Mouse (Mus musculus): ENCODE results near the gene Il27ra.

Gene Il27ra

DNA sequence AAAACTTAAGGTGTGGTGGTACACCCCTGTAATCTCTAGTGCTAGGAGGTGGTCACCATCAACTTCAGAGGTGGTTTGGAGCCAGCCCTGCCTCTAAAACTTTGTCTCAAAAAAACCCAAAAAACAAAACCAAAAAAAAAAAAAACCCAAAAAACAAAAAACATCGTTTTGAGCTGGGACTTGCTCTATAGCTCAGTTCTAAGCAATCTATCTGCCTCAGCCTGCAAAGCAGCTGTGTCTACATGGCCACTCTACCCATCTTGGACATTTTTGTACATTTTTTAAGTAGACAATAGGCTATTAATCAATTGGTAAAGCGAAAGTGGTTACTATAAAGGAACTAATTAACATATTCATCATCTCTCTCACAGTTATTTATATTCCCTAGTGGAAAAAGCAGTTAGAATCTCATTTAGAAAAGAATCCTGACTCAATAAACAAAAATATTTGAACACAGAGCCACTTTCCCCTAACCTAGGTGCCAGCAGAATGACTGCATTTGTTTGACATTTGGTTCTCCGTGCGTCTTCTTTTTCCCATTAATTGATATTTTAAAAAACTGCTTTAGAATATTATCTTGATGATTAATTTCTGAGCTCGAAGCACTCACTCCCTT is 23.2 kb upstream of the Il27ra start:
- DNase-seq (ENCODE audit: low spot score in 2 of 2): no peak

- DNase-seq (ENCODE audit: low spot score in 2 of 2): no peak
These were observed 22.6 kb upstream of the Il27ra start, which contains the start of gene Gm10643 for GRCm38 (mm10) chr8:84065037-84065436. Gene Gm10643, minus strand, starts transcription at chr8:84065137.

DNA sequence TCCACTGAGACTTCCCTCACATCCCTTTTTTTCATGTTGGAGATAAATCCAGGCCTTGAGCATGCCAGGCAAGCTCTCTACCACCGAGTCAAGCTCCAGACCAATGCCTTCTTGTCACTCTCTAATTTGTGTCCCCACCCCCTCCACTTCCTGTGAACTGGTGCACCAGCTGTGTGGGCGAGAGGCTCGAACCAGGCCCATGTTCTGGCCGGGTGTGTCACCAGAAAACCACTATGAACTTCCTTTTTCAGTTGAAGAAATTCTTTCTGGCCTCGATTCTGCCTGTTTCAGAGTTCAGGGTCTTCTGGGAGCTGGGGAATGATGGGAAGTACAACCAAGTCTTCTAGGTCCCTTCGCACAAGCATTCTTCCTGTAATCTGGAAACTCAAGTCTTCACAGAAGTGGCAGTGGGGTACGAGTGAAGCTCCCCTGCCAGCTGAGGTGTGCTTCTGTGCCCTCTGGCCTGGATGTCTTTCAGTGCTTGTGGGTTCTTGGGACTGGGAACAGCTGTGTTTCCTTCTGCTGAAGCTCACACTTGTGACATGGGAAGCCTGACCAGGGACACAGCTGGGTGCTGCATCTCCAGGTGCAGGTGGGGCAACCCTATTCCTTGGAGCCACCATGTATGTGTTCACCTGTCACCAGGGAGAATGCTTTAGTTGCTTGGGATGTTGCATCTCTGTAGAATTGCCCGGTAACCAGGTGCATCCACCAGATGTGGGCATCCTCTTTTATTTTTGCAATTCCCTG is 21.6 kb upstream of the Il27ra start:
- DNase-seq (ENCODE audit: low spot score in 2 of 2): no peak

DNA sequence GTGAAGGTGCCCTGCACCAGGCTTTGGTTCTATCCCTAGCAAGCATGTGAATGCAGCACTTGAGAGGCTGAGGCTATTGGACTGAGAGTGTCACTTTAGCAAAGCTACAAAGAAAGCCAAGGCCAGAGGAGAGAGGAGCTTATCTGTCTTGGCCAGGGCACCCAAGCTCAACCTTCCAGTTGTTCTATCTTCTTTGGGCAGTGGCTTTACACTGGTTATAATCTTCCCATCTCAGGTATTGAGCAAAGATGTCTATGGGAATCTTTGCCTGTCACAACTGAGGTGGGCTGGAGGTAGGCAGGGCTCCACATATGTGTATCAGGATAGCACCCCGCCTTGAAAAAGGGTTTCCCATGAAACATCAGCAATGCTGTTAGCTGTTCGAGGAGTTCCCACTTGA is 17.9 kb upstream of the Il27ra start:
- no peak for DNase-seq (ENCODE audit: low spot score in 2 of 2)

DNA sequence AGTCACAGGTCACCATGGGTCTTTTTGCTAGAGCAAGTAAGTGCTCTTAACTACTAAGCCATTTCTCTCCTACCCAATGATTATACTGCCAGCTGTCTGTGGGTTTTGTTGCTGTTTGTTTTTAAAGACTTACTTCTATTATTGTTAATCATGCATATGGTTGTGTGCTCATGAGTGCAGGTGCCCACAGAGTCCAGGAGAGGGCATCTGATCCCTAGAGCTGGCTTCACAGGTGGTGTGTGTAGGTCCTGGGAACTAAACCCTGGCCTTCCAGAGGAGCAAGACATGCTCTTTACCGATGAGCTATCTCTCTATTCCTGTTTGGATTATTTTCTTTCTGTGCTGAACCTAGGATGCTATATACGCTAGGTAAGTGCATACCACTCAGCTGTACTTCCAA is 16.8 kb upstream of the Il27ra start:
- DNase-seq (ENCODE audit: low spot score in 2 of 2): no peak

GRCm38 (mm10) chr8:84057827-84058226 is 15.4 kb upstream of the Il27ra start:
- no peak for DNase-seq (ENCODE audit: low spot score in 2 of 2)

DNA sequence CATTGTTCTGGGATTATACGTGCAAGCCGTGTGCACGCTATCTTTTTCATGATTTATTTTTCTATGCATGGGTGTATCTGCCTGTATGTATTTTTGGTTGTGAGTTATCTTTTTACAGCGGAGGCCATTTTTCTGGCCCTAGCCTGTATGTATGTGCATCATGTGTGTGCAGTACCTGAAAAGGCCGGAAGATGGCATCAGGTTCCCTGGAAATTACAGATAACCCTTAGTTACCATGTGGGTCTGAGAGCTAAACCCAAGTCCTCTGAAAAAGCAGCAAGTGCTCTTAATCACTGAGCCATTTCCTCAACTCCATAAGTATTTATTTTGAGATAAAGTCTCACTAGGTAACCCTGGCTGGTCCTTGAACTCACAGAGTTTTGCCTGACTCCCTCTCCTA is 10.8 kb upstream of the Il27ra start:
- no peak for DNase-seq (ENCODE audit: low spot score in 2 of 2)

DNA sequence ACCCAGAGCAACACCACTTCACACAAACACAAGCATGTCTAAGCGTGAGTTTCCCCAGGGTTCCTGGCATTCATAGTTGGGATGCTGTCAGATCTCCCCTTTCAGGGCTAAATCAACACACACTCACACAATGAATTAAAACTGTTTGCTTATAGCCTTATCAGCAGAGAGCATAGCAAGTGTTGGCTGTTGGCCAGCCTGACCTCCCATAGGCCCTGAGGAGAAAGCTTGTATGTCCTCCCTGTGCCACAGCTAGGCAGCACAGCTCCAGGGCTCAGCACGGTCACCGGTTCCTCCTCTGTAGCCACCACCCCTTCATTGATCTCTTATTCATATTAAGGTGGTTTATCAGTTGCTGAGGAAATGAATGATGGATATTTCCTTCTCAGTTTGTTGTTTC is 10.4 kb upstream of the Il27ra start:
- DNase-seq (ENCODE audit: low spot score in 2 of 2): no peak

DNA sequence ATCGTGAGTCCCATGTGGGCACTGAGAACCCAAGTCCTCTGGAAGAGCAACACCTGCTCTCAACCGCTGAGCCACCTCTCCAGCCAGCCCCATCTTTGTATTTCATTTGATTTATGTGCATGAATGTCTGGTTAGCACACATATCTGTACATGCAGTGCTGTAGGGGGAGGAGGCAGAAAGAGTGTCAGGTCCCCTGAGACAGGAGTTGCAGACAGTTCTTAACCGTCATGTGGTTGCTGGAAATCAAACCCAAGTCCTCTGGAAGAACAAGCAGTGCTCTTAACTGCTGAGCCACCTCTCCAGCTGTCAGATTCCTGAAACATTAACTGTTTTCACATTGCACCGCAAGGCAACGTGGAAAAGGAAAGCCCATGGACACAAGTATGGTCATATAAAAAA is 5.8 kb upstream of the Il27ra start:
- DNase-seq (ENCODE audit: low spot score in 2 of 2): no peak

GRCm38 (mm10) chr8:84046505-84046904 is 4.1 kb upstream of the Il27ra start:
- no peak for DNase-seq (ENCODE audit: low spot score in 2 of 2)

- DNase-seq (ENCODE audit: low spot score in 2 of 2): no peak
These were observed 2.5 kb upstream of the Il27ra start, which contains the start of gene Rln3 for GRCm38 (mm10) chr8:84044900-84045299. Gene Rln3, minus strand, starts transcription at chr8:84045000.

DNA sequence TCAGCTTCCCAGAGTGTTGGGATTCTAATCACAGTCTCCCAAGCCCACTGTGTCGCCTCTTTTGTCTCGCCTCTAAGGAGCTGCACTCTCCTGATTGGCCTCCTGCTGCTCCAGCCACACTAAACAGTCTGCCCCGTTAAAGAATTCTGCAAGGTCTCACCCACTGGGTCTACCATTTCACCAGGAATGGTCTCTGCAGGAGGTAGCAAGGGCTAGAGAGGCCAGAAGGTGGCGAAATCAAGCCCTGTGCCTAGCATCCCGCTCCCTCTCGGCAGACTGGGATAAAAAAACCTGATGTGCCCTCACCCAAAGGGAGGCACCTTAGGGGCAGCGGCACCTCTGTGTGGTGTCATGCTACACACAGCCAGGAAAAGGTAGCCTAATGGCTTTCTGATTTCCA is 1.7 kb upstream of the Il27ra start:
- DNase-seq (ENCODE audit: low spot score in 2 of 2): no peak

DNA sequence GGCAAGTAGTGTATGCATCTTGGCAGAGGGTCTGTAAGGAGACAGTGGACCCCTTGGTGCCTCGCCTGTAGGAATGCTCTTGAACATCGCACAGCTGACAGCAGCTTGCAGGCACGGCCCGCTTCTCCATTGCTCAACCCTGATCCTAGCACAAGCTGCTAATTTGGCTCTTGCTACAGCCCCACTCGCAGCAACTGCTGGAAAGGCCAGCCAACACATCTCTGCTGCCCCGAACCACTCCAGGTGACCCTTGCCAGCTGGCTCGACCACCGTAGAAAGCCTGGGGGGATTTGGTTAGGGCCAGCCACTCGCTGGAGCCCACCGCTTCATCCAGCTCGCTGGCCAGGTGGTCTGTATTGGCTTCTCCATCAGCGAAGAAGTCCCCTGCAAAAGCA is 556 bp upstream of the Il27ra start:
- DNase-seq (ENCODE audit: low spot score in 2 of 2): no peak

GRCm38 (mm10) chr8:84039050-84039449 is 3.3 kb downstream of the Il27ra start:
- peak; percentile 58 to 68 for DNase-seq (ENCODE audit: low spot score in 2 of 2)

- DNase-seq (ENCODE audit: low spot score in 2 of 2): no peak
These were observed 4.4 kb downstream of the Il27ra start for GRCm38 (mm10) chr8:84038015-84038414.

- no peak for DNase-seq (ENCODE audit: low spot score in 2 of 2)
These were observed 9.6 kb downstream of the Il27ra start for GRCm38 (mm10) chr8:84032777-84033176.

DNA sequence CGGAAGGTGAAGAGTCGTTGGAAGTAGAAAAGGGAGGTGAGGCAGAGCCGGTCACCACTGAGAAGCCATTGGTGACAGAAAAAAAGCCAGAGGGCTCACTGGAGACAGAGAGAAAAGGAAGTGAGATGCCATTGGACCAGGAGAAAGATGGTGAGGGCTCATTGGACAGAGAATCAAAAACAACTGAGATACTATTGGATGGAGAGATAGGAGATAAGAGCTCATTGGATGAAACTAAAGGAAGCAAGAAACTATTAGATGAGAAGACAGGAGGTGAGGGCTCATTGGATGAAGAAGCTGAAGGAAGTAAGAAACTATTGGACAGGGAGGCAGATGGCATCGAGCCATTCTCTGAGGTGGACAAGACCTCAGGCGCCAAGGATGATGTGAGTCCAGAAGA is 13.1 kb downstream of the Il27ra start:
- no peak for DNase-seq (ENCODE audit: low spot score in 2 of 2)

DNA sequence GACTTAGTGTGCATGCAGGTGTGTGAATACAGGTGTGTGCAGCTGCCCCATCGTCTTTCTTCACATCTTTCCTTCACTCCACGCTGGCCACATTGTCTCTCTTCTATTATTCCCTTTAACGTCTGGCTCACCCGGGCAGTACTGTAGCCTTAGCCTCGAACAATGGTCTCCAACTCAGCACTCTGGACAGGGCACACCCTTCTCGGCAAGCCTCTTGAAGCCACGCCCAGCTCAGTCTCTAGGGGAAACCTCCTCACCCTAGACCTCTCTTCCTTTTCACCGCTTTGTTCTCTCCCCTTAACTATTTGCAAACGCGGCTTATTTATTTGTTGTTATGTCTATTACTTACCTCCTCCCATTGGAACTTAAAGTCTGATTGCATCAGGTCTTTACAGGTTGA is 14.9 kb downstream of the Il27ra start:
- no peak for DNase-seq (ENCODE audit: low spot score in 2 of 2)

- DNase-seq (ENCODE audit: low spot score in 2 of 2): no peak
These were observed 16.5 kb downstream of the Il27ra start for GRCm38 (mm10) chr8:84025863-84026262.

- DNase-seq (ENCODE audit: low spot score in 2 of 2): no peak
These were observed 18.2 kb downstream of the Il27ra start for GRCm38 (mm10) chr8:84024171-84024570.

- DNase-seq (ENCODE audit: low spot score in 2 of 2): no peak
These were observed 18.8 kb downstream of the Il27ra start for GRCm38 (mm10) chr8:84023631-84024030.

DNA sequence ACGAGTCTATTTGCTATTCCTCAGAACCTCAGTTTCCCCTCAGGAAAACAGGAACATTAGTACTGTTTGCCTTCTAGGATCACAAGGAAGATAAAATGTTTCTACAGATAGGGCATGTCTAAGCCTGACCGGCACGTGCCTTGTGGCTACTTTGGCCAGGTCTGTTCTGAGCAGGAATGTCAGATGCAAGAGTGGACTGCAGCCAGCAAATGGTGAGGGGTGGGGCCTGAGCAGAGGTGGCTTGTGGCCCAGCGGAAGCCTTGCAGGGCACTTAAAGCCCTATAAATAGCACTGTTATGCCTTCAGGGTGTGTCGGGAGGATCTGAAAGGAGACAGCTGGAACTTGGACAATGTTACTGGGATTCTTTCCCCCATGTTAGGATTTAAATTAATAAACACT is 19.3 kb downstream of the Il27ra start:
- no peak for DNase-seq (ENCODE audit: low spot score in 2 of 2)

DNA sequence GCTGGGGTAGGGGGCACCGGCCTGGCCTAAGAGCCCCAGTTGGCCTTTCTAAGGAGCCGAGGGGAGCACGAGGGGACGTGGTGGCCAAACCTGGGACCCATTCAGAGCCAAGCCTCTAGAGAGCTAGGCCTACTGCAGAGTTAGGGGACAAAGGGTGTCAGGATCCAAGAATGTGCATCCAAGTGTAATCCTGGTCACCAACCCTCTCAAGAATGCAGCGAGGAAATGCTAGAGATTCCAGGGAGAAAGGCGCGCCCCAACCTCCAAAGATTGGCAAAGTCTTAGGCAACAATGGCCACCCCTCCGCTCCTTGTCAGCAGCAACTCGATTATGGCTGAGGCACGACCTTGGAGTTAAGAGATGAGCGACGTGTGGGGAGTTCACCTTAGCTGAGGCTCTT is 20.8 kb downstream of the Il27ra start:
- no peak for DNase-seq (ENCODE audit: low spot score in 2 of 2)

DNA sequence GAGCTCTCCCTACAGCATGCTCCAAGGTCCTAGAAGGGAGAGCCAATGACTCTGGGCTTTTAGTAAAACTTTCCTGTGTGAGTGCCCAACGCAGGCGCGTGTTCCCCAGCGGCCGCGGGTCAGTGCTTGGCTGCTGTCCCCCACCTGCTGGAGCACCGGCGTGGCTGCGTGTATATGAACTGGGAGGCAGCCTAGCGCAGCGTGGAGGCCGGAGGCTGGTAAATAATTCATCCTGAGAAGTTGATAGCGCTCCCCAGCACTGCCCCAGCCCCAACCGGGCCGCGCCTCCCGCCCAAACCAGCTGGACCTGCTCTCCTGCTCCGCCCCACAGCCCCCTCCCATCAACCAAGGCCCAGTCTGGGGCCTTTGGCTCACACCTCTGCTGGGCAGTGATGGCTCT is 21.3 kb downstream of the Il27ra start, which contains the start of gene Palm3:
Gene Palm3, plus strand, starts transcription at position 376 of the 400 bp plus-strand sequence.
- no peak for DNase-seq (ENCODE audit: low spot score in 2 of 2)

Data from frontal cortex, postnatal 25 days (tissue).